Mouse (Mus musculus): ENCODE measurements around the gene Gpr146.

The Gpr146 gene

GRCm38 (mm10) chr5:139399991-139400390 lies 22.5 kb downstream of the Gpr146 start:
- in situ Hi-C loops (cut with MboI): no loop called here

GRCm38 (mm10) chr5:139402106-139402505 lies 24.6 kb downstream of the Gpr146 start:
- in situ Hi-C loops (cut with MboI): no loop called here

DNA sequence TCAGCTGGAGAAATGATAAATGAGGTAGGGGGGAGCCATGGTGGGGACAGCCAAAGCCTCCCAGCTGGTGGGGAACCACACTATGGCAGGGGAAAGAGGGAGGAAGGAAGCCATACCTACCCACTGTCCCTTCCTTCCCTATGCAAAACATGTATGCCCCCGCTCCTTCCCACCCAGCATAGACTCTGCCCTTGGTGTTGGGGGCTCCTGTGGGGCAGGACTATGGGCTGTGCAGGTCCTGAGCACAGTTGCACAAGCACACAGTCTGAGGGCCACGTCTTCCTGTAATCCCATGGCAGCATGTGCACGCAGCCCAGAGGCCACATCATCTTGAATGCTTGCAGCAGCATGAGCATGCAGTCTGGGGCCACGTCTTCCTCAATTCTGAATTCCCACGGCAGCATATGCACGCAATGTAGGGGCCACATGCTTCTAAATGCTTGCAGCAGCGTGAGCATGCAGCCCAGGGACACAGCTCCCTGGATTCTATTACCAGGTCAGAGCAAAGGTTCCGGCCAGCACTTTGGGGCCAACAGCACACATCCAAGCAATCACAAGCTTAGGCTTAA lies 26.3 kb downstream of the Gpr146 start:
- in situ Hi-C loops (cut with MboI): no loop called here

DNA sequence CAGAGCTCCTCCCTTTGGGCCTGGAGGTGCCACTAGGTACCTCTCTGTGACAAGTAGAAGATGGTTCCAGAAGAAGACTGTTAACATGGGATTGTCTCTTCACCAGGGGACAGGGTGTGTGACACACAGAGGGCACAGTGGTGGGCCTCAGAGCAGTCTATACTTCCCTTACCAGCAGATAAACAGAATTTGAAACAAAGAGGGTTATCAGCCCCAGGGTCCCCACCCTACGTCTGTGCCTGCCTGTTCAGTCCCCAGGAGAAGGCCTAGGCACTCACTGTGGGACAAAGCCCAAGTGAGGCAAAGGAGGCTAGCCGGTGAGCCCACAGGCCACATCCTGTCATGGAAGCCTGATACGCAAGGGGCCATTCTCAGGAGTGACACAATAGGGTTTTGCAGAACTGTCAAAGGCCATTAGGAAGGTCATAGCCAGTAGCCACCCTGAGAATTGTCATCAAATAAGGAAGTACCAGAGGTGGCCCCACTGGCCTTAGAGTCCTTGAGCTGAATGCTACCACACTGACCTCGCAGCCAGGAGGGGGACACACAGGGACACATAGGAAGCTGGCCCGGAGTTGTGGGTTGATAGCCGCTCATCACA lies 27.4 kb downstream of the Gpr146 start, which contains the start of gene C130050O18Rik:
Gene C130050O18Rik (plus strand): TSS at position 480 of the 601 bp plus-strand sequence.
- in situ Hi-C loops (cut with MboI): no loop called here

GRCm38 (mm10) chr5:139405478-139405877 lies 28.0 kb downstream of the Gpr146 start:
- in situ Hi-C loops (cut with MboI): no loop called here

DNA sequence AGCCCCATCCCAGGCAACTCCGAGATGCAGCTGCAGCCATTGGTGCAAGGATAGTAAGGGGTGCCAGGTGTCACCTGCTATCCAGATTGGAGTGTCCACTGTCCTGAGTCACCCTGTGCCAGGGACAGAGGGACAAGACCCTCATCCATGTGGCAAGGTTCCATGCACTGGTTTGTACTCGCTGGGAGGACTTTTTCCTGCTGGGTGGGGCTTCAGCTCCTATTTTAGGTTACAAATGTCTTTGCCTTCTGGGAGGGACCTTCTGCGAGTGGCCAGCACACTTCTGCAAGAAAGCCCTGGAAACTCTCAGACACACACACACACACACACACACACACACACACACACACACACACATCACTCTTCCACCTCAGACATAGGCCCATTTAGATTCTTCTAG lies 28.5 kb downstream of the Gpr146 start:
- in situ Hi-C loops (cut with MboI): no loop called here

DNA sequence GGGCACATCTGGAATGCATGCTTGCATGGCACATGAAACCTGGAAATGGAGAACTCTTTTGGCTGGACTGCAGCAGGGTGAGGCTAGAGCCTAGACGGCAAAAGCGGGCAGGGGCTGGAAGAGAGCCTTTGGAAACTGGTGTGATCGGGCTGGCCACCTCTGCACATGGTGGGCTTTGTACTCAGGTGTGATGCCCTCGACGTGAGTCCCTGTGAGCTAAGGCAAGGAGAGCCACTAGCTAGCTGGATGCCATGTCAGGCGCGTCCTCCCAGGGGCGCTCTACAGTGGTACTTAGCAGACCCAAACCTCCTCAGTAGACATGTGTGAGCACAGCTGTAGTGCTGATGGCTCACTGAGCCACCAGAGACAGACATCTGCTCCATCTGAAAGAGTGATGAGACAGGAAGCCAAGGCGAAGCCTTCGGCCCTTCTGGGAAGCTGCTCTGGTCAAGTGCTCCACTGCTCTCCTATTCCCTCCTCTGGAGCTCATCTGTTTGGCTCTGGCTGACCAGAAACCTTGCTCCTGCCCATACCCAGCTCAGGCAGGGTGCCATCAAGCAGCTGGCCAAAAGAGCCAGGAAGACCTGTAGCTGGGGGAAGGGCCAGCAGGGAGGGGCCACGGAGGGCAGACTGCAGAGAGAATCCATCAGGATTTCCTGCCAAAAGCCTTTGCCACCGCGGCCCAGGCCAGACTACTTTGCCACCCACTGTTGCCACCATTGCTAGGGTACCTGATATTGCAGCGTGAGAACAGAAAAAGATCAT lies 29.8 kb downstream of the Gpr146 start:
- in situ Hi-C loops (cut with MboI): no loop called here

DNA sequence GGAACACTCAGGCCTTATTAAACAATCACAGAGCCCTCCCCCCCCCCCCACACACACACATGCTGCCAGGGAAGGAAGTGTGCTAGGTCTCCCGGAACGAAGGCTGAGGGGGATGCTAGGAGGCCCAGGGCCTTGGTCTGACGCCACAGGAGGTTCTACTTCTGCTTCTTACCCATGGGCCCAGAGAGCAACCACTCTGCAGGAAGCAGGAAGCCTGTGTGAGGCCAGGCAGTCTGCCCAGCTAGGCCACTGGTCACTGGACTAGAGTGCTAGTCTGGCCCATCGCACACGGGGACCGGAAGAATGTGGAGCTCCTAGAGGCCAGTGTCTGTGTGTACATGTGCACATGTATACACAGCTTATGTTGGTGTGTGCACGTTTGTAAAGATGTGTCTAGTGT lies 31.0 kb downstream of the Gpr146 start:
- in situ Hi-C loops (cut with MboI): no loop called here

DNA sequence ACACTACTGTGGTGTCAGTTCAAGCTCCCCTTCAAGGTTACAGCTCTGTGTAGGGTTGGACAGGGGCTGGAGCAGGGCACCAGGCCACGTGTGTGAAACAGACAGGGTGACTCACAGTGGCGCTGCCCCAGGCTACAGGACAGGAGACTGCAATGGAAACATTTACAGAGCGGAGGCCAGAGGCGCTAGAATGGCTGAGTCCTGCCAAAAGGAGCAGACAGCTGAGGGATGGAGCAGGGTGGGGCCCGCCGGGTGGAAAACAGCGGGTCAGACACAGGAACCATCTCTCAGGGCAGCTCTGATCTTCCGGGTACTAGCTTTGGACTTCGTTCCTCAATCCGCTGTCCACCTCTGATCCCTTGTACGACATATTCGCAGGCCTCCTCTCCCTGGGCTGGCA lies 31.9 kb downstream of the Gpr146 start:
- in situ Hi-C loops (cut with MboI): no loop called here

GRCm38 (mm10) chr5:139410056-139410455 lies 32.6 kb downstream of the Gpr146 start:
- in situ Hi-C loops (cut with MboI): no loop called here

GRCm38 (mm10) chr5:139411117-139411516 lies 33.6 kb downstream of the Gpr146 start:
- in situ Hi-C loops (cut with MboI): no loop called here

GRCm38 (mm10) chr5:139411665-139412314 lies 34.3 kb downstream of the Gpr146 start:
- in situ Hi-C loops (cut with MboI): no loop called here

DNA sequence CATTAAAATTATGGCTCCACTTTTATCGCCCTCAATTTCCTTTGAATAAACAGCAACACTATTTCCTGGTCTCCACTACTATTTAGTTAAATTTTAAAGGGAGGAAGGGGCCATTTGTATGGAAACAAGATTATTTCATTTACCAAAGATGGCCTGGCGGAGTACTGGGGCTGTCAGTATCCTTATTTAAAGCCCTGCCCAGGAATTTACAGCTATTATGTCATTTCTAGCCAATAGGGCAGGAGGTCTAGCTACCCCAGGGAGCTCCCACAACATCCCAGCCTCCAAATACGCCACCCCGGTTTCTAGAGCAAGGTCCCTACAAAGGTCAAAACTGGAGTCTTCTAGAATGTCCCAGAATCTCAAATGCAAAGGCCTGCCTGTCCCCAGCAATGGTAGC lies 36.0 kb downstream of the Gpr146 start:
- in situ Hi-C loops (cut with MboI): no loop called here

GRCm38 (mm10) chr5:139415001-139415400 lies 37.5 kb downstream of the Gpr146 start:
- in situ Hi-C loops (cut with MboI): no loop called here

- in situ Hi-C loops (cut with MboI): no loop called here
Measured at GRCm38 (mm10) chr5:139416942-139417341, 39.4 kb downstream of the Gpr146 start.

DNA sequence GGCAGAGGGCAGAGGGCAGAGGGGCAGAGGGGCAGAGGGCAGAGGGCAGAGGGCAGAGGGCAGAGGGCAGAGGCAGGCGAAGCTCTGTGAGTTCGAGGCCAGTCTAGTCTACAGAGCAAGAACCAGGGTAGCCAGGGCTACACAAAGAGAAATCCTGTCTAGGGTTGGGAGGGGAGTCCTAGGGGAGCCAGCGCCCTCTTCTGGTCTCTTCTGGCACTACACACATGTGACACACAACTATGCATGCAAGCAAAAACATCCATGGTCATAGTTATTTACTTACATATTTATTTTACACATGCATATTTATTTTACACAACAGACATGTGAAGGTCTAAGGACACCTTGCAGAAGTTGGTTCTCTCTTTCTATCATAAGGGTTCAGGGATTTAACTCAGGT lies 40.0 kb downstream of the Gpr146 start:
- in situ Hi-C loops (cut with MboI): no loop called here

DNA sequence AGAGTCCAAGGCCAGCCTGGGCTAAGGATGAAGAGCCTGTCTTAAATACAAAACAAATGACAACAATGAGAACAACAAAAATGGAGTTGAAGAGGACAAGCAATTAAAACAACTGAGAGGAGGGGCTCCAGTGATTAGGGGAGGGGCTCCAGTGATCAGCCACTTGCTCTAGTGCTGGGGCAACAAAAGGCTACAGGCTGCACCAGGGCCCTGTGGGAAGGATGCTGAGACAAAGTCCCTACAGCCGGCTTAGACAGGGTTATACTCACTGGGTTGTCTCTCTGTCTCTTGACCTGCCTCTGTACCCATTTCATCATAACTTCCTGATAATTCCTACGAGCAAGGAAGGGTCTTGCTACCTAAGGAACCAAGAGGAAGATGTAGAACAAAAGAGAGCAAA lies 40.6 kb downstream of the Gpr146 start:
- in situ Hi-C loops (cut with MboI): no loop called here

GRCm38 (mm10) chr5:139418633-139419032 lies 41.1 kb downstream of the Gpr146 start:
- in situ Hi-C loops (cut with MboI): no loop called here

DNA sequence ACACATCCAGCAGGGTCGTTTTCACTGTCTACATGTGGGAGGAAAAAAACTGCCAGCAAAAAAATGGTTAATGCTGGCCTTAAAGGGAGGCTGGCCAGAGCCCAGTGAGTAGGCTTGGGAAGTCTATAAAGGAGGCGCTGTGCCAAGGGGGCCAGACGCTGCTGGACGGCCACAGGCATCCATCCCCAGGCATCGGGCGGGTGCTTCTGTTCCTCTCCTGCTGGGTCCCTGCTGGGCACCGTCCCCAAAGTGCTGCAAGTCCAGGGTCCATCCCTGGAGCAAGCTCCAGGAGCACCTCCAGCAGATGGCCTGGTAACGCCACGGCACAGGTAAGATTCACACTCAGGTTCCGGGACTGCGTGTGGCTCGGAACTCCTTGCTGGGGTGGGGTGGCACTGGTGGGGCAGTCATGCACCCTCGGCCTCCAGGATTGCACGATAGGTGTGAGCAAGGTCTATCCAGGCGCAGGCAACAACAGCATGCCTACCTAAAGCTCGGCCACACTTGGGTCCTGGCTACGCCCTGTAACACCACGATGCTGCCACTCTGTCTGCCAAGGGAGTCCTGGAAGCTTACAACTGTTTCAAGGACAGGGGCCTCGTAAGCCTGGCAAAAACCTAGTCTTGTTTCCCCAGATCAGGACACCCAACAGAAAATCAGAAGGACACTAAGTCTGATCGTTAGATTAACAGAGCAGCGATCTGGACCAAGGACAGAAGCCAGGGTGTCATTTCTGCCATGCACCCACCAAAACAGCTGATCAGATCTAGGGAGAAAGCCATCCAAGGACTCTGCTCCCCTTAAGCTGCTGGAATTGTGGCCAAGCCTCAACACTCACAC lies 45.7 kb downstream of the Gpr146 start, which contains the start of gene Gper1:
Gene Gper1 (plus strand): TSS at position 126 of the 840 bp plus-strand sequence.
- in situ Hi-C loops (cut with MboI): no loop called here

DNA sequence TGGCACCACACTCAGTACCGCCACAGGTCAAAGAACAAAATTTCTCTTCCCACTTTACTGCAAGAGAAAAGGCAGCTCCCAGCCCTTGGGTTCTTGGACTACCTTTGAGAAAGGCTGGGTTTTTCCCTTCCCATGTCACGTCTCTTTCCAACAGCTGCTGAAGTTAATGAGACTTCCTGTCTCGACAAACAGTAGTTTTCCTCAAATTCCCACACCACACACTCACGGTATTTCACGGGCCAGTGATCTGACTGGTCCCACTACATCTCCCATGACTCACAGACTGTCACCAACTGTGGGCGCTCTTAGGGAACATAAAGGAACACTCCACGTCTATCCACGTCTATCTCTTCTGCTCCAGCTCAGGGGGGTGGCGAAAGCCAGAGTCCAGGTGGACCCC lies 47.7 kb downstream of the Gpr146 start:
- in situ Hi-C loops (cut with MboI): no loop called here

- in situ Hi-C loops (cut with MboI): no loop called here
Measured at GRCm38 (mm10) chr5:139427001-139427400, 49.5 kb downstream of the Gpr146 start.

DNA sequence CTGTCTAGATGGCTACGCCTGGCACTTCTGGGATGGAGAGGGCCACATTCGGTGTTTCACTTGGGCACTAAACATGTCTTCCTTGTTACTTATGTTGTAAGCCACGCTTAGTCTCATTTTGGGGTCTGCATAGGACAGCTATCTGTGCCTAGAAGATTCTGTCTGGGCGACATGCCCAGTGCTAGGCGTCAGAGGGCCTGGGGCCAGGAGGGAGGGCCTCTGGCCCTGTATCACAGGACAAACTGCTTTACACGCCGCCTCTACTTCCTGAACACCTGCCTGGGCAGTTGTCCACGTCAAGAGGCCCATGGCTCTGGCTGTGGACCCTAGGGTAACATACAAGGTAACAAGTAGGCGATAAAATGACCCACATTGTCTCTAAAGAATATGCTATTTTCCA lies 50.5 kb downstream of the Gpr146 start:
- in situ Hi-C loops (cut with MboI): no loop called here

Measured in mature B cell (primary cell).